Mouse (Mus musculus): ENCODE results near the gene Wasl. TPM values are rescaled to one million over a fixed set of nuclear protein-coding genes. Genes with fewer than 3 reads are reported as not detected.

Gene Wasl
- polyA plus RNA-seq, 1 experiment from 2014 or later, result 49.7 TPM

DNA sequence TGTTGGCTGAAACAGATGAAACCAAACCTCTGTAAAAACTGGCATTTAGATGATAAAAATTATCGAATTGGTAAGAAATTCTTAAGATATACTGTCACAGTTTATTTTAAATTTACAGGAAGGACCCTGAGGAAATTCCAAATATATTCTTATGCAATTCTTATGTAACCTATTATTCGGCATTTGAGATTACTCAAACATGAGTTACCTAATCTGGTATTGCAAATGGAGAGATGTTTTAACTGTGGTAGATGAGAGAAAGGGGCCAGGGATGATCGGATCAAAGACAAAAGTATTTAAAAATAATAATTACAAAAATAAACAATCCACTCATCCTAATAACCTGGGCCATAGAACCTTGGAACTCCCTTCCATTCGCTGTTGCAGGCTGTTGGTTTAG, 54.5 kb downstream of the Wasl start:
- peaks cover 2 to 32% of the 10 kb centered on the region in 2 experiments for H3K4me1 ChIP-seq (ENCODE audit: control insufficient read depth in 2 of 2, insufficient read depth in 2 of 2, low read length in 2 of 2)
- H3K36me3 ChIP-seq (ENCODE audit: control insufficient read depth, insufficient read depth, low read length), result peaks cover 81% of the 10 kb centered on the region
- no peak overlapping the region for H3K9ac ChIP-seq (ENCODE audit: low read length)
- no peak for ATAC-seq (ENCODE audit: insufficient number of reproducible peaks, insufficient read depth, low FRiP score, low read depth)
- H3K27ac ChIP-seq (replicated peaks in 1 of 2; ENCODE audit: control insufficient read depth in 1 of 2, insufficient read depth in 1 of 2, low read depth in 2 of 2, low read length in 2 of 2), result no peak overlapping the region
- no peak overlapping the region for H3K4me2 ChIP-seq (ENCODE audit: low read length)
- H3K27me3 ChIP-seq (ENCODE audit: control insufficient read depth, insufficient read depth, low read length), result no peaks in the 10 kb centered on the region
- WGBS, result 87% methylated on average over 4 of the region's 4 CpGs
- no peak overlapping the region for H3K4me3 ChIP-seq (ENCODE audit: control insufficient read depth in 1 of 2, insufficient read depth in 1 of 2, low read depth in 1 of 2, low read length in 2 of 2)
- no peaks in the 10 kb centered on the region for H3K9me3 ChIP-seq (ENCODE audit: control insufficient read depth, low read length)

DNA sequence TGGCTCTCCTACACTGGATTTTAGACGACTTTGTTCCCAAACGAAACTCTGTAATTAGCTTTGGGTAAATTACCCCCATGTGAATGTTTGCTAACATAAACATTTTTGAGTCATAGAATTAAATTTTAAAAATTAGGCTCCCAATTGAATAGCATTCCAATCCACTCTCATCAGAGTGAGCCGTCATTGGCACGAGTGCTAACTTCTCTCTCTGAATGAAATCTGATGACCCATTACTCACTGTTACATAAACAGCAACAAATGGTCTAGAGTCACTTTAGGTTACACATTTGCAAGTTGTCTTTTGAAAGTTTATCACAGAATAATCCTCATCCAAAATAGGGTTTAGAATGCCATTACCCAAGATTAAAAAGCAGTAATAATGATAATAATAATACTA, 55.3 kb downstream of the Wasl start:
- 59% methylated on average over 4 of the region's 4 CpGs for WGBS
- H3K27ac ChIP-seq (replicated peaks in 1 of 2; ENCODE audit: control insufficient read depth in 1 of 2, insufficient read depth in 1 of 2, low read depth in 2 of 2, low read length in 2 of 2), result no peak overlapping the region
- H3K27me3 ChIP-seq (ENCODE audit: control insufficient read depth, insufficient read depth, low read length), result no peaks in the 10 kb centered on the region
- no peak overlapping the region for H3K9ac ChIP-seq (ENCODE audit: low read length)
- no peak overlapping the region for H3K4me2 ChIP-seq (ENCODE audit: low read length)
- H3K36me3 ChIP-seq (ENCODE audit: control insufficient read depth, insufficient read depth, low read length), result peaks cover 81% of the 10 kb centered on the region
- H3K9me3 ChIP-seq (ENCODE audit: control insufficient read depth, low read length), result no peaks in the 10 kb centered on the region
- ATAC-seq (ENCODE audit: insufficient number of reproducible peaks, insufficient read depth, low FRiP score, low read depth), result no peak
- H3K4me1 ChIP-seq (ENCODE audit: control insufficient read depth in 2 of 2, insufficient read depth in 2 of 2, low read length in 2 of 2), result peaks cover 2 to 35% of the 10 kb centered on the region in 2 experiments
- no peak overlapping the region for H3K4me3 ChIP-seq (ENCODE audit: control insufficient read depth in 1 of 2, insufficient read depth in 1 of 2, low read depth in 1 of 2, low read length in 2 of 2)

DNA sequence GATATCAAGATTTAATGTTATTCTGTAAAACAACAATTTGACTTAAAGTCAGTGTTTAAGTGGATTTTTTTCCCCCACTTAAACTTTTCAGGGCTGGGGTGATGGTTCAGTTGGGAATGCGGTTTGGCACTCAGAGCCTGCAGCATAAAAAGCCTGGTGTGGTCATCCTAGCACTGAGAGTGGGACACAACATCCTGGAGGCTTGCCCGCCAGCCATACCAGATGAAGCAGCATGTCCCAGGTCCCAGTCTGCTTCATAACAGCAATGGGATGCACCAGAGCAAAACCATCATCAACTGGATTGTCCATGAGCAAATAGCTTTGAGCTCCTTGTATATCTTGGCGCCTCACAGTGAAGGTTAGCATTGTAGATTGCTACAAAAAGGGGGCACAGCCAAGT, 56.1 kb downstream of the Wasl start:
- peaks cover 3 to 35% of the 10 kb centered on the region in 2 experiments for H3K4me1 ChIP-seq (ENCODE audit: control insufficient read depth in 2 of 2, insufficient read depth in 2 of 2, low read length in 2 of 2)
- H3K4me2 ChIP-seq (ENCODE audit: low read length), result no peak overlapping the region
- no peak overlapping the region for H3K27ac ChIP-seq (replicated peaks in 1 of 2; ENCODE audit: control insufficient read depth in 1 of 2, insufficient read depth in 1 of 2, low read depth in 2 of 2, low read length in 2 of 2)
- H3K36me3 ChIP-seq (ENCODE audit: control insufficient read depth, insufficient read depth, low read length), result peaks cover 81% of the 10 kb centered on the region
- H3K27me3 ChIP-seq (ENCODE audit: control insufficient read depth, insufficient read depth, low read length), result no peaks in the 10 kb centered on the region
- no peak overlapping the region for H3K9ac ChIP-seq (ENCODE audit: low read length)
- 99% methylated on average over 3 of the region's 3 CpGs for WGBS
- ATAC-seq (ENCODE audit: insufficient number of reproducible peaks, insufficient read depth, low FRiP score, low read depth), result no peak
- H3K9me3 ChIP-seq (ENCODE audit: control insufficient read depth, low read length), result no peaks in the 10 kb centered on the region
- no peak overlapping the region for H3K4me3 ChIP-seq (ENCODE audit: control insufficient read depth in 1 of 2, insufficient read depth in 1 of 2, low read depth in 1 of 2, low read length in 2 of 2)

DNA sequence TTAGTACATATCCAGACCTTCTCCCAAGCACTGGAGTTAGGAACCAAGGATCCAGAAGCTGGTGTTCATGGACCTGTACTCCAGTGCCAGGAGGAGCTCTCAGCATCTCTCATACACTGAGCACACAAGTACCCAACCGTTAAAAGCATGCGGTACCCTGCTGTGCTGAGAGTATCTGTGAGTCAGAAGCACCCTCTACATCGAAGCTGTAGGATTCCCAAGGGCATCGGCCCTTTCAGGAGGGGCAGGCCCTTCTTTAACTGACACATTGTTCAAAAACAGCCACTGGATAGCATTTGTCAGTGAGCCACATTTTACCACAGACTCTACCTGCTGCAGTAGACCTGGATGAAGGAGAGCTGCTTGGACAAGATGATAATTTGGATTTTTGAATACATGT, 56.7 kb downstream of the Wasl start:
- ATAC-seq (ENCODE audit: insufficient number of reproducible peaks, insufficient read depth, low FRiP score, low read depth), result no peak
- H3K4me1 ChIP-seq (ENCODE audit: control insufficient read depth in 2 of 2, insufficient read depth in 2 of 2, low read length in 2 of 2), result peaks cover 4 to 35% of the 10 kb centered on the region in 2 experiments
- no peaks in the 10 kb centered on the region for H3K27me3 ChIP-seq (ENCODE audit: control insufficient read depth, insufficient read depth, low read length)
- peaks cover 82% of the 10 kb centered on the region for H3K36me3 ChIP-seq (ENCODE audit: control insufficient read depth, insufficient read depth, low read length)
- no peaks in the 10 kb centered on the region for H3K9me3 ChIP-seq (ENCODE audit: control insufficient read depth, low read length)
- H3K27ac ChIP-seq (replicated peaks in 1 of 2; ENCODE audit: control insufficient read depth in 1 of 2, insufficient read depth in 1 of 2, low read depth in 2 of 2, low read length in 2 of 2), result peak overlapping the region in 1 of 2 experiments; percentile 9; a peak in 1 of 4 replicates
- H3K9ac ChIP-seq (ENCODE audit: low read length), result no peak overlapping the region
- WGBS, result 68% methylated on average over 4 of the region's 4 CpGs
- H3K4me2 ChIP-seq (ENCODE audit: low read length), result no peak overlapping the region
- H3K4me3 ChIP-seq (ENCODE audit: control insufficient read depth in 1 of 2, insufficient read depth in 1 of 2, low read depth in 1 of 2, low read length in 2 of 2), result no peak overlapping the region

GRCm38 (mm10) chr6:24607531-24607930, 57.3 kb downstream of the Wasl start:
- H3K9me3 ChIP-seq (ENCODE audit: control insufficient read depth, low read length), result no peaks in the 10 kb centered on the region
- peaks cover 83% of the 10 kb centered on the region for H3K36me3 ChIP-seq (ENCODE audit: control insufficient read depth, insufficient read depth, low read length)
- H3K4me1 ChIP-seq (ENCODE audit: control insufficient read depth in 2 of 2, insufficient read depth in 2 of 2, low read length in 2 of 2), result peaks cover 4 to 34% of the 10 kb centered on the region in 2 experiments
- no peak overlapping the region for H3K4me3 ChIP-seq (ENCODE audit: control insufficient read depth in 1 of 2, insufficient read depth in 1 of 2, low read depth in 1 of 2, low read length in 2 of 2)
- 0 out of 4 replicates have a peak overlapping the region, but pooled peaks of 1 of the 2 experiments have one; percentile 9 for H3K27ac ChIP-seq (replicated peaks in 1 of 2; ENCODE audit: control insufficient read depth in 1 of 2, insufficient read depth in 1 of 2, low read depth in 2 of 2, low read length in 2 of 2)
- 68% methylated on average over 15 of the region's 15 CpGs for WGBS
- H3K27me3 ChIP-seq (ENCODE audit: control insufficient read depth, insufficient read depth, low read length), result no peaks in the 10 kb centered on the region
- H3K9ac ChIP-seq (ENCODE audit: low read length), result no peak overlapping the region
- H3K4me2 ChIP-seq (ENCODE audit: low read length), result no peak overlapping the region
- peak; percentile 48; the same call in 1 of the 2 replicates for ATAC-seq (ENCODE audit: insufficient number of reproducible peaks, insufficient read depth, low FRiP score, low read depth)

- Histone ChIP-seq H3K4me2 (ENCODE audit: low read length) (no peak overlapping the region), H3K9me3 (ENCODE audit: control insufficient read depth, low read length) (no peaks in the 10 kb centered on the region), H3K36me3 (ENCODE audit: control insufficient read depth, insufficient read depth, low read length) (peaks cover 80% of the 10 kb centered on the region), H3K4me1 (ENCODE audit: control insufficient read depth in 2 of 2, insufficient read depth in 2 of 2, low read length in 2 of 2) (peaks cover 11 to 31% of the 10 kb centered on the region in 2 experiments), H3K9ac (ENCODE audit: low read length) (no peak overlapping the region), H3K27me3 (ENCODE audit: control insufficient read depth, insufficient read depth, low read length) (no peaks in the 10 kb centered on the region), H3K27ac (replicated peaks in 1 of 2; ENCODE audit: control insufficient read depth in 1 of 2, insufficient read depth in 1 of 2, low read depth in 2 of 2, low read length in 2 of 2) (no peak overlapping the region), H3K4me3 (ENCODE audit: control insufficient read depth in 1 of 2, insufficient read depth in 1 of 2, low read depth in 1 of 2, low read length in 2 of 2) (no peak overlapping the region)
- WGBS, result 69% methylated on average over 10 of the region's 10 CpGs
- ATAC-seq (ENCODE audit: insufficient number of reproducible peaks, insufficient read depth, low FRiP score, low read depth), result no peak
Measured at GRCm38 (mm10) chr6:24606512-24606911, 58.3 kb downstream of the Wasl start.

GRCm38 (mm10) chr6:24605631-24606030, 59.2 kb downstream of the Wasl start:
- WGBS, result 87% methylated on average over 8 of the region's 8 CpGs
- peaks cover 79% of the 10 kb centered on the region for H3K36me3 ChIP-seq (ENCODE audit: control insufficient read depth, insufficient read depth, low read length)
- no peak for ATAC-seq (ENCODE audit: insufficient number of reproducible peaks, insufficient read depth, low FRiP score, low read depth)

DNA sequence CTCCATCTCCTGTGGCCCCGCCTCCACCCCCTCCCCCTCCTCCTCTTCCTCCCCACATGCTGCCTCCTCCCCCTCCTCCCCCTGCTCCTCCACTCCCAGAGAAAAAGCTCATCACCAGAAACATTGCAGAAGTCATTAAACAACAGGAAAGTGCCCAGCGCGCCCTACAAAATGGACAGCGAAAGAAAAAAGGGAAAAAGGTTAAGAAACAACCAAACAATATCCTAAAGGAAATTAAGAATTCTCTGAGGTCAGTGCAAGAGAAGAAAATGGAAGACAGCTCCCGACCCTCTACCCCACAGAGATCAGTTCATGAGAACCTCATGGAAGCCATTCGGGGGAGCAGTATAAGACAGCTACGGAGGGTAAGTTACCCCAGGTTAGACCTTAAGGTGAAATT, 60.5 kb downstream of the Wasl start:
- H3K9me3 ChIP-seq (ENCODE audit: control insufficient read depth, low read length), result no peaks in the 10 kb centered on the region
- H3K27ac ChIP-seq (replicated peaks in 1 of 2; ENCODE audit: control insufficient read depth in 1 of 2, insufficient read depth in 1 of 2, low read depth in 2 of 2, low read length in 2 of 2), result no peak overlapping the region
- H3K4me2 ChIP-seq (ENCODE audit: low read length), result no peak overlapping the region
- no peak for ATAC-seq (ENCODE audit: insufficient number of reproducible peaks, insufficient read depth, low FRiP score, low read depth)
- no peak overlapping the region for H3K9ac ChIP-seq (ENCODE audit: low read length)
- peaks cover 14 to 43% of the 10 kb centered on the region in 2 experiments for H3K4me1 ChIP-seq (ENCODE audit: control insufficient read depth in 2 of 2, insufficient read depth in 2 of 2, low read length in 2 of 2)
- no peaks in the 10 kb centered on the region for H3K27me3 ChIP-seq (ENCODE audit: control insufficient read depth, insufficient read depth, low read length)
- WGBS, result 92% methylated on average over 7 of the region's 7 CpGs
- H3K4me3 ChIP-seq (ENCODE audit: control insufficient read depth in 1 of 2, insufficient read depth in 1 of 2, low read depth in 1 of 2, low read length in 2 of 2), result no peak overlapping the region
- peaks cover 70% of the 10 kb centered on the region for H3K36me3 ChIP-seq (ENCODE audit: control insufficient read depth, insufficient read depth, low read length)

More at GRCm38 (mm10) chr6:24605631-24606030, 59.2 kb downstream of the Wasl start:
- no peaks in the 10 kb centered on the region for H3K9me3 ChIP-seq (ENCODE audit: control insufficient read depth, low read length)
- no peak overlapping the region for H3K4me2 ChIP-seq (ENCODE audit: low read length)
- no peak overlapping the region for H3K9ac ChIP-seq (ENCODE audit: low read length)
- no peak overlapping the region for H3K27ac ChIP-seq (replicated peaks in 1 of 2; ENCODE audit: control insufficient read depth in 1 of 2, insufficient read depth in 1 of 2, low read depth in 2 of 2, low read length in 2 of 2)
- H3K27me3 ChIP-seq (ENCODE audit: control insufficient read depth, insufficient read depth, low read length), result no peaks in the 10 kb centered on the region
- H3K4me1 ChIP-seq (ENCODE audit: control insufficient read depth in 2 of 2, insufficient read depth in 2 of 2, low read length in 2 of 2), result peaks cover 13 to 40% of the 10 kb centered on the region in 2 experiments
- H3K4me3 ChIP-seq (ENCODE audit: control insufficient read depth in 1 of 2, insufficient read depth in 1 of 2, low read depth in 1 of 2, low read length in 2 of 2), result no peak overlapping the region
